Mouse (Mus musculus) liver, embryonic 12.5 days (tissue): ENCODE measurements around the gene Fgfr4. TPM values are rescaled to one million over a fixed set of nuclear protein-coding genes. Genes with fewer than 3 reads are reported as not detected.

ENCODE experiments used
- ATAC-seq: fragments of 200-750 bp; cut with Nextera tagmentation; 2 replicates; pipeline ENCODE4 v1.8.0; 2017; ENCODE audit warnings: moderate number of reproducible peaks, mild to moderate bottlenecking, moderate library complexity
- H3K27ac ChIP-seq: fragments of 300-500 bp; sonication (generic); 2 replicates; pipeline ENCODE4 v1.5.1; 2016; ENCODE audit warnings: mild to moderate bottlenecking
- H3K27me3 ChIP-seq: fragments of 300-500 bp; sonication (generic); replicated peaks from 2 replicates; pipeline ENCODE4 v1.6.1; 2016; ENCODE audit warnings: mild to moderate bottlenecking, moderate library complexity
- H3K36me3 ChIP-seq: fragments of 300-500 bp; sonication (generic); 2 replicates; pipeline ENCODE4 v1.6.1; 2016; ENCODE audit warnings: mild to moderate bottlenecking, moderate library complexity
- H3K4me1 ChIP-seq: fragments of 300-500 bp; sonication (generic); 2 replicates; pipeline ENCODE4 v1.6.1; 2016
- H3K4me2 ChIP-seq: fragments of 300-500 bp; sonication (generic); 2 replicates; pipeline ENCODE4 v1.6.1; 2016; ENCODE audit warnings: mild to moderate bottlenecking, moderate library complexity
- H3K4me3 ChIP-seq: fragments of 300-500 bp; sonication (generic); 2 replicates; pipeline ENCODE4 v1.5.1; 2016; ENCODE audit warnings: mild to moderate bottlenecking, moderate library complexity
- H3K9ac ChIP-seq: fragments of 300-500 bp; sonication (generic); 2 replicates; pipeline ENCODE4 v1.6.1; 2016; ENCODE audit warnings: mild to moderate bottlenecking, moderate library complexity
- H3K9me3 ChIP-seq: fragments of 300-500 bp; sonication (generic); replicated peaks from 2 replicates; pipeline ENCODE4 v1.6.1; 2016; ENCODE audit warnings: mild to moderate bottlenecking, moderate library complexity
- WGBS: fragments of 180-500 bp; shearing (Covaris S2); methylation state at CpG from one replicate; pipeline ENCODE4 v1.1.7; 2016; ENCODE audit not compliant: insufficient replicate concordance; 5-methylcytosine and 5-hydroxymethylcytosine counted together
- polyA plus RNA-seq: library from polyadenylated mRNA; unstranded; fragments of >200 nt; fragmentation: Nextera tagmentation; extraction: Ambion mirVana; gene quantifications from 2 replicates; pipeline ENCODE4 v1.2.1, GENCODE M21; 2016

Fgfr4 gene
- polyA plus RNA-seq, 1 experiment from 2014 or later, result 5.7 TPM

- H3K4me1 ChIP-seq, result peaks cover 8% of the 10 kb centered on the region; the same call in 1 of the 2 replicates
Observed at GRCm38 (mm10) chr13:55153951-55154350, 1.5 kb downstream of the Fgfr4 start.

GRCm38 (mm10) chr13:55162365-55162764 is 9.9 kb downstream of the Fgfr4 start:
- Histone ChIP-seq H3K27ac (no peak overlapping the region), H3K9me3 (no peaks in the 10 kb centered on the region), H3K4me3 (no peak overlapping the region), H3K27me3 (no peaks in the 10 kb centered on the region; the same call in 1 of the 2 replicates), H3K36me3 (peaks cover 5% of the 10 kb centered on the region; the same call in 1 of the 2 replicates), H3K4me2 (no peak overlapping the region), H3K4me1 (no peaks in the 10 kb centered on the region), H3K9ac (no peak overlapping the region)
- no peak for ATAC-seq
- 53% methylated on average over 7 of the region's 7 CpGs for WGBS

More at GRCm38 (mm10) chr13:55153951-55154350, 1.5 kb downstream of the Fgfr4 start:
- Histone ChIP-seq H3K4me2 (peak overlapping the region; percentile 62), H3K27ac (0 out of 2 replicates have a peak overlapping the region, but pooled peaks have one; percentile 38), H3K9me3 (no peaks in the 10 kb centered on the region), H3K27me3 (peaks cover 63% of the 10 kb centered on the region), H3K9ac (no peak overlapping the region), H3K36me3 (no peaks in the 10 kb centered on the region), H3K4me3 (no peak overlapping the region)
- 76% methylated on average over 5 of the region's 5 CpGs for WGBS
- no peak for ATAC-seq

- Histone ChIP-seq H3K9ac (no peak overlapping the region), H3K4me3 (no peak overlapping the region), H3K9me3 (no peaks in the 10 kb centered on the region), H3K4me2 (no peak overlapping the region), H3K36me3 (peaks cover 5% of the 10 kb centered on the region; the same call in 1 of the 2 replicates), H3K27me3 (no peaks in the 10 kb centered on the region; the same call in 1 of the 2 replicates), H3K27ac (no peak overlapping the region), H3K4me1 (no peaks in the 10 kb centered on the region)
- ATAC-seq, result no peak
- WGBS, result 55% methylated on average over 5 of the region's 5 CpGs
Observed at GRCm38 (mm10) chr13:55163553-55163952, 11.1 kb downstream of the Fgfr4 start.

- WGBS, result 77% methylated on average over 16 of the region's 16 CpGs
- Histone ChIP-seq H3K4me2 (no peak overlapping the region), H3K9me3 (no peaks in the 10 kb centered on the region), H3K4me3 (no peak overlapping the region), H3K4me1 (no peaks in the 10 kb centered on the region), H3K27me3 (no peaks in the 10 kb centered on the region), H3K9ac (no peak overlapping the region), H3K27ac (no peak overlapping the region), H3K36me3 (no peaks in the 10 kb centered on the region)
- ATAC-seq, result no peak
Observed at GRCm38 (mm10) chr13:55165831-55166339, 13.4 kb downstream of the Fgfr4 start.

- ATAC-seq, result no peak
- 72% methylated on average over 32 of the region's 32 CpGs for WGBS
Observed at GRCm38 (mm10) chr13:55166806-55167725, 14.6 kb downstream of the Fgfr4 start.

GRCm38 (mm10) chr13:55167798-55168197 is 15.4 kb downstream of the Fgfr4 start:
- no peak for ATAC-seq
- Histone ChIP-seq H3K27me3 (no peaks in the 10 kb centered on the region; the same call in 1 of the 2 replicates), H3K4me3 (no peak overlapping the region), H3K4me2 (no peak overlapping the region), H3K36me3 (no peaks in the 10 kb centered on the region), H3K4me1 (peaks cover 8% of the 10 kb centered on the region), H3K27ac (no peak overlapping the region), H3K9me3 (no peaks in the 10 kb centered on the region), H3K9ac (no peak overlapping the region)
- 79% methylated on average over 11 of the region's 11 CpGs for WGBS

More at GRCm38 (mm10) chr13:55166806-55167725, 14.6 kb downstream of the Fgfr4 start:
- Histone ChIP-seq H3K4me2 (no peak overlapping the region), H3K9me3 (no peaks in the 10 kb centered on the region), H3K27me3 (no peaks in the 10 kb centered on the region; the same call in 1 of the 2 replicates), H3K36me3 (no peaks in the 10 kb centered on the region), H3K4me3 (no peak overlapping the region), H3K4me1 (peaks cover 8% of the 10 kb centered on the region), H3K27ac (no peak overlapping the region), H3K9ac (no peak overlapping the region)

GRCm38 (mm10) chr13:55168255-55168654 is 15.8 kb downstream of the Fgfr4 start:
- no peak overlapping the region for H3K4me2 ChIP-seq
- H3K4me3 ChIP-seq, result no peak overlapping the region
- H3K27ac ChIP-seq, result no peak overlapping the region
- H3K36me3 ChIP-seq, result no peaks in the 10 kb centered on the region
- no peaks in the 10 kb centered on the region for H3K9me3 ChIP-seq
- H3K9ac ChIP-seq, result no peak overlapping the region
- no peak for ATAC-seq
- no peaks in the 10 kb centered on the region; the same call in 1 of the 2 replicates for H3K27me3 ChIP-seq
- 84% methylated on average over 5 of the region's 5 CpGs for WGBS
- H3K4me1 ChIP-seq, result peaks cover 8% of the 10 kb centered on the region

- H3K4me2 ChIP-seq, result no peak overlapping the region
- H3K9me3 ChIP-seq, result no peaks in the 10 kb centered on the region
- no peak overlapping the region for H3K4me3 ChIP-seq
- H3K36me3 ChIP-seq, result no peaks in the 10 kb centered on the region
- no peak overlapping the region for H3K27ac ChIP-seq
- peaks cover 8% of the 10 kb centered on the region for H3K4me1 ChIP-seq
- peaks cover 1% of the 10 kb centered on the region; the same call in 1 of the 2 replicates for H3K27me3 ChIP-seq
- WGBS, result 81% methylated on average over 13 of the region's 13 CpGs
- no peak for ATAC-seq
- H3K9ac ChIP-seq, result no peak overlapping the region
Observed at GRCm38 (mm10) chr13:55168958-55169369, 16.5 kb downstream of the Fgfr4 start.

GRCm38 (mm10) chr13:55171517-55172335 is 19.3 kb downstream of the Fgfr4 start:
- no peak overlapping the region for H3K9ac ChIP-seq
- H3K4me2 ChIP-seq, result peak overlapping the region; percentile 47
- 27% methylated on average over 26 of the region's 26 CpGs for WGBS
- H3K4me3 ChIP-seq, result no peak overlapping the region
- no peak for ATAC-seq
- no peaks in the 10 kb centered on the region for H3K9me3 ChIP-seq
- no peaks in the 10 kb centered on the region for H3K36me3 ChIP-seq
- peaks cover 8% of the 10 kb centered on the region for H3K4me1 ChIP-seq
- no peak overlapping the region for H3K27ac ChIP-seq
- H3K27me3 ChIP-seq, result peaks cover 4% of the 10 kb centered on the region; the same call in 1 of the 2 replicates

- no peak for ATAC-seq
- Histone ChIP-seq H3K36me3 (no peaks in the 10 kb centered on the region), H3K4me3 (no peak overlapping the region), H3K27me3 (peaks cover 4% of the 10 kb centered on the region; the same call in 1 of the 2 replicates), H3K4me2 (peak overlapping the region; percentile 47; the same call in 1 of the 2 replicates), H3K4me1 (peaks cover 8% of the 10 kb centered on the region), H3K9ac (no peak overlapping the region), H3K9me3 (no peaks in the 10 kb centered on the region), H3K27ac (no peak overlapping the region)
- 44% methylated on average over 7 of the region's 7 CpGs for WGBS
Observed at GRCm38 (mm10) chr13:55172336-55172770, 19.9 kb downstream of the Fgfr4 start.

- 61% methylated on average over 11 of the region's 11 CpGs for WGBS
- Histone ChIP-seq H3K4me2 (no peak overlapping the region), H3K9me3 (no peaks in the 10 kb centered on the region), H3K36me3 (no peaks in the 10 kb centered on the region), H3K9ac (no peak overlapping the region), H3K27ac (no peak overlapping the region), H3K4me1 (peaks cover 8% of the 10 kb centered on the region), H3K27me3 (peaks cover 4% of the 10 kb centered on the region; the same call in 1 of the 2 replicates), H3K4me3 (no peak overlapping the region)
- no peak for ATAC-seq
Observed at GRCm38 (mm10) chr13:55174347-55174746, 21.9 kb downstream of the Fgfr4 start.
